Mouse (Mus musculus): ENCODE measurements around the gene Foxp4. TPM values are rescaled to one million over a fixed set of nuclear protein-coding genes. Genes with fewer than 3 reads are reported as not detected.

The Foxp4 gene
- polyA plus RNA-seq, 1 experiment from 2014 or later, result 9.5 TPM

DNA sequence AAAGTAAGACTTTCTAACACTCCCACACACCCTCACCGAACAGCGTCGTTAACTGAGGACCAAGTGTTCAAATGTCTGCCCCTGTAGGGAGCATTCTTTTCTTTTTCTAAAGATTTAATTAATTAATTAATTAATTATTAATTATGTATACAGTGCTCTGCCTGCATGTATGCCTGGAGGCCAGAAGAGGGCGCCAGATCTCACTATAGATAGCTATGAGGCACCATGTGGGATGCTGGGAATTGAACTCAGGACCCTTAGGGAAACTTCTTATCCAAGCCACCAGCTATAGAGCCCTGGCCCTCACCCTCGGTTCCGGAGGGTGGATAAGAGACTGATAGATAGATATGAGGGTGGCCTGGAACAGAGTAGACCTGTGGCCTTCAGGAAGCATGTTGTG, 76.5 kb downstream of the Foxp4 start:
- no peaks in the 10 kb centered on the region for H3K27me3 ChIP-seq (ENCODE audit: insufficient read depth, low read length)
- DNase-seq (ENCODE audit: low spot score) (no peak), ATAC-seq (replicated peaks; ENCODE audit: low FRiP score, low read depth) (no peak)
- no peak overlapping the region for H3K27ac ChIP-seq
- H3K4me3 ChIP-seq (replicated peaks; ENCODE audit: low read depth, low read length), result no peak overlapping the region
- H3K4me2 ChIP-seq (ENCODE audit: low read length), result no peak overlapping the region
- WGBS, result 61% methylated on average over 6 of the region's 6 CpGs
- no peaks in the 10 kb centered on the region for H3K9me3 ChIP-seq (replicated peaks; ENCODE audit: low read length)
- no peaks in the 10 kb centered on the region for H3K4me1 ChIP-seq (replicated peaks; ENCODE audit: insufficient read depth, low read length)
- H3K9ac ChIP-seq (ENCODE audit: low read depth, low read length), result no peak overlapping the region
- TF ChIP-seq CTCF (IDR thresholded peaks at IDR 0.05; ENCODE audit: low read depth), result 0 out of 2 replicates have a peak, but pooled peaks have one; percentile 26
- no peaks in the 10 kb centered on the region for H3K36me3 ChIP-seq (ENCODE audit: insufficient read depth, low read length)

DNA sequence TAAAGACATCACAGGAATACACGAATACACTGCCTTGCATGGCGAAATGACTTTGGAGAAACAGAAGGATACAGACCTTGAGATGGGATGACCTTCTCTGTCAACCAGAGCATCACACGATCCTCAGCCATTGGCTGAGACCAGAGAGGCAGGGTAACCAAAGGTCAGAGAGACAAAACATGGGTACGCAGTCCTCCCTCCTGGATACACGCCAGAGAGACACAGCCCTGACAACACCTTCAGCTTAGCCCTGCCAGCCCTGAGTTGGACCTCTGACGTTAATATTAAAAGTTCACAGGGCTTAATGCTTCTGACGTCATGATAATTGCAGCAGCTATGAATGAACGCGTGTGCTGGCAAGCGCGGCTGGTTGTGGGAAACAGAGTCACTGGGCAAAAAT, 78.8 kb downstream of the Foxp4 start:
- DNase-seq (ENCODE audit: low spot score) (no peak), ATAC-seq (replicated peaks; ENCODE audit: low FRiP score, low read depth) (no peak)
- Histone ChIP-seq H3K9ac (ENCODE audit: low read depth, low read length) (no peak overlapping the region), H3K9me3 (replicated peaks; ENCODE audit: low read length) (no peaks in the 10 kb centered on the region), H3K36me3 (ENCODE audit: insufficient read depth, low read length) (no peaks in the 10 kb centered on the region), H3K4me2 (ENCODE audit: low read length) (no peak overlapping the region), H3K27me3 (ENCODE audit: insufficient read depth, low read length) (no peaks in the 10 kb centered on the region), H3K4me1 (replicated peaks; ENCODE audit: insufficient read depth, low read length) (peaks cover 4% of the 10 kb centered on the region; the same call in 1 of the 2 replicates), H3K4me3 (replicated peaks; ENCODE audit: low read depth, low read length) (no peak overlapping the region), H3K27ac (no peak overlapping the region)
- no peak for TF ChIP-seq CTCF (IDR thresholded peaks at IDR 0.05; ENCODE audit: low read depth)
- WGBS, result 70% methylated on average over 11 of the region's 11 CpGs

DNA sequence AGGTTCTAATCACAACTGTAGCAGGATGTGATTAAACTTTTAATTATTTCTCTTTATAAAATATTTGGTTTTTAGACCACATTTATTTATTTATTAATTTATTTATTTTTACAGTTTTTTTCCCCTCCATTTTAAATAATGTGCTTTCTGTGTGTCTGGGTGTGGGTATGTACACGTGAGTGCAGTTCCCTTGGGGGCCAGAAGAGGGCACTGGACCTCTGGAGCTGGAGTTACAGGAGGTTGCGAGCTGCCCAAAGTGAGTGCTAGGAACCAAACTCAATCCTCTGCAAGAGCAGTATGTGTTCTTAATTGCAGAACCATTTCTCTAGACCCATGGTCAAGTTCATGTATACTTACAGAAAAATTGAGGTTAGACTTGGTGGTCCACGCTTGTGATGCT, 81.0 kb downstream of the Foxp4 start:
- Histone ChIP-seq H3K4me1 (replicated peaks; ENCODE audit: insufficient read depth, low read length) (peaks cover 4% of the 10 kb centered on the region; the same call in 1 of the 2 replicates), H3K9ac (ENCODE audit: low read depth, low read length) (no peak overlapping the region), H3K27ac (no peak overlapping the region), H3K4me2 (ENCODE audit: low read length) (no peak overlapping the region), H3K4me3 (replicated peaks; ENCODE audit: low read depth, low read length) (no peak overlapping the region), H3K27me3 (ENCODE audit: insufficient read depth, low read length) (no peaks in the 10 kb centered on the region), H3K36me3 (ENCODE audit: insufficient read depth, low read length) (no peaks in the 10 kb centered on the region), H3K9me3 (replicated peaks; ENCODE audit: low read length) (no peaks in the 10 kb centered on the region)
- ATAC-seq (replicated peaks; ENCODE audit: low FRiP score, low read depth), result no peak
- TF ChIP-seq CTCF (IDR thresholded peaks at IDR 0.05; ENCODE audit: low read depth), result peak; percentile 39; the same call in 1 of the 2 replicates
- WGBS, result 98% methylated on average over 3 of the region's 3 CpGs
- no peak for DNase-seq (ENCODE audit: low spot score)

DNA sequence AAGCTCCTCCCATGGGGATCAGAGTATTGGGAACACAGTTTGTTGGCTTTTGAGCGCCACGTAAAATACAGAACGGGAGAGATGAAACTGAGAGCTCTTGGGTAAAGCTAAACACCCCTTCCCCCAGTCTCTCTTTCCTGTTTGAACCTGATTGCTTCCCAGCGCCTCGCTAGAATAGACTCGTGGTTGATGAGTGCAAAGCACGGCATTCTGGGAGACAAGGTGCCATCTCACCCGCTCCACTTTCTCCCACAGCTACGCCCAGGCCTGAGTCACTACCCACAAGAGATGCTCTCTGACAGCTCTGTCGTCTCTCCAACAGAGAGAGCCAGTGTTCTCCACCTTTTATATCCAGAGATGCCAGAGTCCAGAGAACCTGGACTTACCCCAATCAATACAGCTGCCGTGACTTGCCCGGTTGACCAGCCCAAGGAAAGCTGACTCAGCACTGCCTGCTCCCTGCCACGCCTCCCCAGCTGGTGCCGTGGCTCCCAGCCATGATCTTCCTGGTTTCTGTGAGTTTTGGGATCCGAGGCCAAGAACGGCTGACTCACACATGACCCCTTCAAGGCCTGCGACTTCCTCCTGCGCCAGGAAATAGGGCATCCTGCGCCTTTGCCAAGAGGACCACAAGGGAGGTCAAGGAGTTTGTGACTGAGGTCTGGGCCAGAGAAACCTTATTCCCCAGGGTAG, 82.4 kb downstream of the Foxp4 start:
- H3K27me3 ChIP-seq (ENCODE audit: insufficient read depth, low read length), result no peaks in the 10 kb centered on the region
- TF ChIP-seq CTCF (IDR thresholded peaks at IDR 0.05; ENCODE audit: low read depth), result no peak
- peaks cover 4% of the 10 kb centered on the region; the same call in 1 of the 2 replicates for H3K4me1 ChIP-seq (replicated peaks; ENCODE audit: insufficient read depth, low read length)
- 50% methylated on average over 19 of the region's 19 CpGs for WGBS
- no peaks in the 10 kb centered on the region for H3K9me3 ChIP-seq (replicated peaks; ENCODE audit: low read length)
- no peaks in the 10 kb centered on the region for H3K36me3 ChIP-seq (ENCODE audit: insufficient read depth, low read length)
- no peak overlapping the region for H3K4me3 ChIP-seq (replicated peaks; ENCODE audit: low read depth, low read length)
- ATAC-seq (replicated peaks; ENCODE audit: low FRiP score, low read depth) (peak; percentile 49; the same call in 1 of the 2 replicates), DNase-seq (ENCODE audit: low spot score) (peak; percentile 73)
- peak overlapping the region; percentile 42; the same call in 1 of the 2 replicates for H3K27ac ChIP-seq
- peak overlapping the region; percentile 6; the same call in 1 of the 2 replicates for H3K4me2 ChIP-seq (ENCODE audit: low read length)
- H3K9ac ChIP-seq (ENCODE audit: low read depth, low read length), result no peak overlapping the region

DNA sequence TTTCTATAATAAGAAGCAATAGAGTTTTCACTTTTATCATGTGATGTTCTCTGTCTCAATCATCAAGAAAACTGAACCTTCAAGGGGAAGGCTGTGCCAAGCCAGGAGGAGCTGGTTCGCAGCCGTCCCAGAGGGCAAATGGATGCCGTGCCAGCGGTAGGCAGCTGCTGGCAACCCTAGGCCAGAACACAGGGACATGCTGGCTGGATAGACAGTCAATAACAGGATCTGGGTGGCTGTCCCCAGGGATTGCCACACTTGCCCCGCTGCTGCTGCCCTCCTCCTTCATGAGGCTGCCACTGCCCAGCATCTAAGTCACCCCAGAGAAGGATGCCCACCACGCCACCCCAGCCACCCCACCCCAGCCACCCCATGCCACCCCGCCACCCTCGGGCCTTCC, 82.9 kb downstream of the Foxp4 start:
- Histone ChIP-seq H3K9ac (ENCODE audit: low read depth, low read length) (no peak overlapping the region), H3K9me3 (replicated peaks; ENCODE audit: low read length) (no peaks in the 10 kb centered on the region), H3K27me3 (ENCODE audit: insufficient read depth, low read length) (no peaks in the 10 kb centered on the region), H3K4me1 (replicated peaks; ENCODE audit: insufficient read depth, low read length) (peaks cover 4% of the 10 kb centered on the region; the same call in 1 of the 2 replicates), H3K36me3 (ENCODE audit: insufficient read depth, low read length) (no peaks in the 10 kb centered on the region), H3K4me3 (replicated peaks; ENCODE audit: low read depth, low read length) (no peak overlapping the region), H3K27ac (no peak overlapping the region), H3K4me2 (ENCODE audit: low read length) (no peak overlapping the region)
- no peak for TF ChIP-seq CTCF (IDR thresholded peaks at IDR 0.05; ENCODE audit: low read depth)
- DNase-seq (ENCODE audit: low spot score), result no peak
- 87% methylated on average over 8 of the region's 8 CpGs for WGBS
- ATAC-seq (replicated peaks; ENCODE audit: low FRiP score, low read depth), result no peak

DNA sequence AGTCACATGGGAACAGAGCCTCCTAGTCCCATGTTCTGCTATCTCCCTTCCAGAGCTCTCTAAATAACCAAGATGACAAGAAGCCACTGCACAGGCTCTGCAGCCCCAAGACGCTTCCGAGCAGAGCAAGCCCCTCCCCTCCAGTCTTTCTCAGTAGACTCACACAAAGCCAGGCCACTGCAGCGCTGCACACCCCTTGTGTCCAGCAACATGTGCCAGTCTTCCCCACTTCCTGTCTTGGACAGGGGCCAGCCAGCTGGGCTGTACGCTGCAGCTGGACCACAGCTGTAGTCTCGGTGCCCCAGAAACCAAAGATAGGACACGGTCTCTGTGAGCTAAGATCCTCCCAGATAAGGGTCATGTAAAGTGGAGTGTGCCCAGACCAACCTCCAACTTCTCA, 86.6 kb downstream of the Foxp4 start:
- DNase-seq (ENCODE audit: low spot score) (peak; percentile 35), ATAC-seq (replicated peaks; ENCODE audit: low FRiP score, low read depth) (no peak)
- Histone ChIP-seq H3K4me1 (replicated peaks; ENCODE audit: insufficient read depth, low read length) (peaks cover 11% of the 10 kb centered on the region; the same call in 1 of the 2 replicates), H3K9me3 (replicated peaks; ENCODE audit: low read length) (no peaks in the 10 kb centered on the region), H3K4me2 (ENCODE audit: low read length) (no peak overlapping the region), H3K4me3 (replicated peaks; ENCODE audit: low read depth, low read length) (no peak overlapping the region), H3K27me3 (ENCODE audit: insufficient read depth, low read length) (peaks cover 6% of the 10 kb centered on the region; the same call in 1 of the 2 replicates), H3K36me3 (ENCODE audit: insufficient read depth, low read length) (no peaks in the 10 kb centered on the region), H3K27ac (no peak overlapping the region), H3K9ac (ENCODE audit: low read depth, low read length) (no peak overlapping the region)
- WGBS, result 36% methylated on average over 6 of the region's 6 CpGs
- TF ChIP-seq CTCF (IDR thresholded peaks at IDR 0.05; ENCODE audit: low read depth), result no peak
